Mouse (Mus musculus) embryo, embryonic 10.5 days (tissue): ENCODE data around the gene Kcnq1.
A peak's percentile ranks its signal among the peaks of the same experiment; 100 is the strongest.

Experiments
- DNase-seq: peaks from one replicate; pipeline ENCODE4 v3.0.0-alpha.2; 2015; ENCODE audit warnings: low spot score

Kcnq1 gene

GRCm38 (mm10) chr7:143313572-143314319 lies 207.6 kb downstream of the Kcnq1 start:
- DNase-seq = no peak

- DNase-seq = peak; percentile 7
Observed at GRCm38 (mm10) chr7:143318512-143318911, 212.3 kb downstream of the Kcnq1 start.

- no peak for DNase-seq
Observed at GRCm38 (mm10) chr7:143320367-143320766, 214.2 kb downstream of the Kcnq1 start.

- DNase-seq = peak; percentile 48
Observed at GRCm38 (mm10) chr7:143325051-143325450, 218.9 kb downstream of the Kcnq1 start.

- no peak for DNase-seq
Observed at GRCm38 (mm10) chr7:143328185-143328915, 222.2 kb downstream of the Kcnq1 start.

GRCm38 (mm10) chr7:143329110-143329810 lies 223.1 kb downstream of the Kcnq1 start:
- DNase-seq = no peak

- no peak for DNase-seq
Observed at GRCm38 (mm10) chr7:143333040-143333439, 226.9 kb downstream of the Kcnq1 start.

- DNase-seq = no peak
Observed at GRCm38 (mm10) chr7:143333604-143334003, 227.4 kb downstream of the Kcnq1 start.

- no peak for DNase-seq
Observed at GRCm38 (mm10) chr7:143338690-143339089, 232.5 kb downstream of the Kcnq1 start.

- DNase-seq = no peak
Observed at GRCm38 (mm10) chr7:143340601-143341281, 234.6 kb downstream of the Kcnq1 start.

- no peak for DNase-seq
Observed at GRCm38 (mm10) chr7:143341301-143341980, 235.3 kb downstream of the Kcnq1 start.

- no peak for DNase-seq
Observed at GRCm38 (mm10) chr7:143343781-143344306, 237.7 kb downstream of the Kcnq1 start.

GRCm38 (mm10) chr7:143349287-143349686 lies 243.1 kb downstream of the Kcnq1 start:
- DNase-seq = no peak

- no peak for DNase-seq
Observed at GRCm38 (mm10) chr7:143349848-143350247, 243.7 kb downstream of the Kcnq1 start.

GRCm38 (mm10) chr7:143355831-143356230 lies 249.7 kb downstream of the Kcnq1 start:
- DNase-seq = no peak

- no peak for DNase-seq
Observed at GRCm38 (mm10) chr7:143357109-143357508, 250.9 kb downstream of the Kcnq1 start.

GRCm38 (mm10) chr7:143357831-143358230 lies 251.7 kb downstream of the Kcnq1 start:
- DNase-seq = no peak

- DNase-seq = no peak
Observed at GRCm38 (mm10) chr7:143359762-143360161, 253.6 kb downstream of the Kcnq1 start.

- DNase-seq = no peak
Observed at GRCm38 (mm10) chr7:143360776-143361175, 254.6 kb downstream of the Kcnq1 start.

- no peak for DNase-seq
Observed at GRCm38 (mm10) chr7:143364092-143364832, 258.1 kb downstream of the Kcnq1 start.
